Comparison of ENCODE assay signal across 25 mouse cellular contexts in the genomic region with DNA sequence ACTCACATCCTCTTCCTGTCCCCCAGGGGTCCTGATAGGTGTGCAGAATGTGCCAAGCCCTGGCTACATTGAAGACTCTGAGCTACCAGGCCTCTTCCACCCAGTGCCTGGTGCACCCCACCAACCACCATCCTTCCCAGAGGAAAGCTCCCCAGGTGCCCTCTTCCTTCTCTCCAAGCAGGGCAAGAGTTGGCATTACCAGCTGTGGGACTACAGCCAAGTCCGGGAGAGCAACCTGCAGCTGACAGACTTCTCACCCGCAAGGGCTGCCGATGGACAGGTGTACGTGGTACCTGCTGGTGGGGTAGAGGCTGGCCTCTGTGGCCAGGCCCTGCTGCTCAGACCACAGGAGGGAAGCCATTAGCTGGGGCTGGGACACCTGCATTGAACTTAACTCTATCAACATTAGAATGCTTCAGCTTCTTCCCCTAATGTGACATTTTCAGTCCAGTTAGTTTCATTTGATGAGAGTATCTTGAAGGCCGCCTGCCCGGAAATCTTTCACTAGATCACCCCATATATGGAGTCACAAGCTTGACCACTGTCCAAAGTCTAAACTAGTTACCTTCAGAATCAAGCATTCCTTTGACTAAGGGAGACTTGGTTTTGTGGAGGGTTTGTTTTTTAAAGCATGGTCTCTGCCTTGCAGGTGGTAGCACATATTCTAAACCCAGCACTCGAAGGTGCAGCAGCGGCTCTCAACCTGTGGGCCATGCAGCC. TPM values are rescaled to one million over a fixed set of nuclear protein-coding genes. Genes with fewer than 3 reads are reported as not detected.
DNase-seq lines count a peak whose midpoint lies in the region; ATAC-seq and TF ChIP-seq lines count a peak whose summit lies in the region.
"Had no signal": no experiment of that assay in that cellular context is flagged by ENCODE, and none has a peak within 500 bp of the region (broad histone marks: within the 10 kb centered on the region; RNA-seq: fewer than 3 reads in every experiment).

No protein-coding gene starts in this region.

- peaks cover 69% of the 10 kb centered on the region for H3K36me3 ChIP-seq in kidney, embryonic 15.5 days
- H3K36me3 ChIP-seq in liver, embryonic 12.5 days, result peaks cover 54% of the 10 kb centered on the region

- H3K4me3 ChIP-seq in kidney, embryonic 15.5 days (replicated peaks), result no peak overlapping the region
- H3K4me3 ChIP-seq in liver, embryonic 12.5 days, result no peak overlapping the region
- no peak overlapping the region for H3K4me3 ChIP-seq in lung, adult 2 months (replicated peaks; ENCODE audit: extremely low read depth, low read depth, low read length)
- H3K4me3 ChIP-seq: embryonic facial prominence, embryonic 15.5 days; forebrain, embryonic 15.5 days; hindbrain, embryonic 10.5 days; intestine, embryonic 15.5 days; limb, embryonic 12.5 days; midbrain, embryonic 13.5 days had no signal

- H3K4me1 ChIP-seq in kidney, embryonic 15.5 days, result no peaks in the 10 kb centered on the region
- H3K4me1 ChIP-seq in liver, embryonic 12.5 days, result no peaks in the 10 kb centered on the region
- H3K4me1 ChIP-seq in lung, adult 2 months (ENCODE audit: control insufficient read depth, insufficient read depth, low read length), result no peaks in the 10 kb centered on the region
- H3K4me1 ChIP-seq: embryonic facial prominence, embryonic 15.5 days; forebrain, embryonic 15.5 days; hindbrain, embryonic 10.5 days; intestine, embryonic 15.5 days; limb, embryonic 12.5 days; midbrain, embryonic 13.5 days had no signal

- TF ChIP-seq CTCF in lung, adult 2 months (IDR thresholded peaks at IDR 0.05; ENCODE audit: insufficient read depth, low read length), result no peak

- no peaks in the 10 kb centered on the region for H3K27me3 ChIP-seq in kidney, embryonic 15.5 days
- no peaks in the 10 kb centered on the region for H3K27me3 ChIP-seq in liver, embryonic 12.5 days (replicated peaks)
- H3K27me3 ChIP-seq: embryonic facial prominence, embryonic 15.5 days; forebrain, embryonic 15.5 days; intestine, embryonic 15.5 days; limb, embryonic 12.5 days; midbrain, embryonic 13.5 days had no signal

- no peak for ATAC-seq in kidney, embryonic 15.5 days (replicated peaks; ENCODE audit: low FRiP score)
- no peak for ATAC-seq in liver, embryonic 12.5 days
- ATAC-seq: CD4-positive, CD25-positive, alpha-beta regulatory T cell, adult 4 months; forebrain, embryonic 15.5 days; hindbrain, embryonic 16.5 days; intestine, embryonic 15.5 days; midbrain, embryonic 13.5 days had no signal

- H3K27ac ChIP-seq in kidney, embryonic 15.5 days, result no peak overlapping the region
- no peak overlapping the region for H3K27ac ChIP-seq in liver, embryonic 12.5 days
- H3K27ac ChIP-seq: embryonic facial prominence, embryonic 15.5 days; forebrain, embryonic 15.5 days; hindbrain, embryonic 10.5 days; intestine, embryonic 15.5 days; limb, embryonic 12.5 days; midbrain, embryonic 13.5 days had no signal

- H3K9me3 ChIP-seq in kidney, embryonic 15.5 days (replicated peaks), result no peaks in the 10 kb centered on the region
- H3K9me3 ChIP-seq in liver, embryonic 12.5 days (replicated peaks), result no peaks in the 10 kb centered on the region
- H3K9me3 ChIP-seq: embryonic facial prominence, embryonic 15.5 days; forebrain, embryonic 15.5 days; hindbrain, embryonic 10.5 days; intestine, embryonic 15.5 days; limb, embryonic 12.5 days; midbrain, embryonic 13.5 days had no signal

- no peak overlapping the region for H3K9ac ChIP-seq in kidney, embryonic 15.5 days
- H3K9ac ChIP-seq in liver, embryonic 12.5 days, result no peak overlapping the region
- H3K9ac ChIP-seq: embryonic facial prominence, embryonic 15.5 days; forebrain, embryonic 15.5 days; intestine, embryonic 15.5 days; limb, embryonic 12.5 days; midbrain, embryonic 13.5 days had no signal

- peak; percentile 52 to 58 for DNase-seq in cerebellum, adult 18-20 months
- DNase-seq in cerebellum, adult 8-10 months, result no peak
- DNase-seq in kidney, adult 9 months, result peak; percentile 65
- peak; percentile 39 for DNase-seq in brain, adult 2 months (ENCODE audit: low read depth, low spot score)
- DNase-seq in cerebellum, postnatal 10 days, result peak; percentile 46 to 49
- no peak for DNase-seq in lung, adult 2 months
- DNase-seq: adrenal gland, postnatal 14 days; gastrocnemius, postnatal 10 days; lung, adult 18-20 months; lung, postnatal 14 days; thymus, postnatal 25 days had no signal

- no peak overlapping the region for H3K4me2 ChIP-seq in kidney, embryonic 15.5 days
- no peak overlapping the region for H3K4me2 ChIP-seq in liver, embryonic 12.5 days
- H3K4me2 ChIP-seq: embryonic facial prominence, embryonic 15.5 days; forebrain, embryonic 15.5 days; heart, embryonic 11.5 days; intestine, embryonic 15.5 days; limb, embryonic 12.5 days; liver, embryonic 11.5 days; midbrain, embryonic 13.5 days had no signal

- 98% methylated on average over 8 of the region's 8 CpGs for WGBS in kidney, embryonic 15.5 days
- 88% methylated on average over 8 of the region's 8 CpGs for WGBS in liver, embryonic 12.5 days (ENCODE audit: insufficient replicate concordance)
- WGBS in lung, adult 2 months, result 92% methylated on average over 8 of the region's 8 CpGs

- TF ChIP-seq POLR2A in lung, adult 2 months (IDR thresholded peaks at IDR 0.05; ENCODE audit: borderline replicate concordance, extremely low read depth, low read depth, low read length), result no peak

RNA-seq across cellular contexts. Expression of a gene that starts 7.8 kb away (rescaled TPM):
- polyA plus RNA-seq in kidney, embryonic 15.5 days (2015; fragmentation: Nextera tagmentation; extraction: Ambion mirVana), result 264 and 278 TPM in 2 replicates
- polyA plus RNA-seq in liver, embryonic 12.5 days (2016; fragmentation: Nextera tagmentation; extraction: Ambion mirVana), result 150 and 163 TPM in 2 replicates
- 135 and 136 TPM in 2 replicates for polyA plus RNA-seq in lung, adult 2 months (2012; rRNA removed)

RNA-seq across cellular contexts. Expression of a gene that starts 8.3 kb away (rescaled TPM):
- polyA plus RNA-seq in kidney, embryonic 15.5 days (2015; fragmentation: Nextera tagmentation; extraction: Ambion mirVana), result 3.9 and 4.2 TPM in 2 replicates
- polyA plus RNA-seq in liver, embryonic 12.5 days (2016; fragmentation: Nextera tagmentation; extraction: Ambion mirVana), result 1.5 TPM in 2 replicates
- 11.2 and 13.5 TPM in 2 replicates for polyA plus RNA-seq in lung, adult 2 months (2012; rRNA removed)

RNA-seq across cellular contexts. Expression of a gene that starts 22.9 kb away (rescaled TPM):
- polyA plus RNA-seq in kidney, embryonic 15.5 days (2015; fragmentation: Nextera tagmentation; extraction: Ambion mirVana), result 18.3 and 20.3 TPM in 2 replicates
- 0.29 and 0.45 TPM in 2 replicates for polyA plus RNA-seq in liver, embryonic 12.5 days (2016; fragmentation: Nextera tagmentation; extraction: Ambion mirVana)
- polyA plus RNA-seq in lung, adult 2 months (2012; rRNA removed), result 10.5 and 13.5 TPM in 2 replicates
- polyA plus RNA-seq: small intestine, adult 2 months had no signal

RNA-seq across cellular contexts. Expression of a gene that starts 23.0 kb away (rescaled TPM):
- 1.3 TPM in 1 of 2 replicates, not detected in the other for polyA plus RNA-seq in kidney, embryonic 15.5 days (2015; fragmentation: Nextera tagmentation; extraction: Ambion mirVana)
- polyA plus RNA-seq in liver, embryonic 12.5 days (2016; fragmentation: Nextera tagmentation; extraction: Ambion mirVana), result 0.24 TPM in 1 of 2 replicates, not detected in the other
- polyA plus RNA-seq in lung, adult 2 months (2012; rRNA removed), result not detected in 2 replicates
- polyA plus RNA-seq: CD4-positive, CD25-positive, alpha-beta regulatory T cell, adult 4 months; forebrain, embryonic 15.5 days; heart, postnatal 0 days; hindbrain, embryonic 16.5 days; intestine, embryonic 15.5 days; liver, embryonic 11.5 days had no signal

RNA-seq across cellular contexts. Expression of a gene that starts 24.6 kb away (rescaled TPM):
- 4.4 and 5.2 TPM in 2 replicates for polyA plus RNA-seq in kidney, embryonic 15.5 days (2015; fragmentation: Nextera tagmentation; extraction: Ambion mirVana)
- polyA plus RNA-seq in liver, embryonic 12.5 days (2016; fragmentation: Nextera tagmentation; extraction: Ambion mirVana), result 3.5 and 4.1 TPM in 2 replicates
- polyA plus RNA-seq in lung, adult 2 months (2012; rRNA removed), result 8.6 and 11.2 TPM in 2 replicates

Comparison
In these comparisons a context has a peak if more than half of its experiments do, and no peak if none do; other contexts are left out.
1. DNase-seq: peak in cerebellum, adult 18-20 months (2 of 2), kidney, adult 9 months (single experiment), brain, adult 2 months (single experiment) and cerebellum, postnatal 10 days (2 of 2); none in cerebellum, adult 8-10 months (single experiment) and lung, adult 2 months (single experiment).